Mouse (Mus musculus) lung, postnatal 0 days (tissue): ENCODE data around the gene Ly6g6d. TPM values are rescaled to one million over a fixed set of nuclear protein-coding genes. Genes with fewer than 3 reads are reported as not detected.
A peak's percentile ranks its signal among the peaks of the same experiment; 100 is the strongest.
"Not testable (repeated sequence)": the region's sequence is repeated elsewhere in the genome, so short reads cannot be mapped to it uniquely, and the experiment has no call there.

Experiments
- ATAC-seq: fragments of 200-750 bp; cut with Nextera tagmentation; 2 replicates; pipeline ENCODE4 v1.8.0; 2017; ENCODE audit warnings: moderate library complexity
- DNase-seq: peaks from one replicate; pipeline ENCODE4 v3.0.0-alpha.2; 2016; ENCODE audit warnings: low spot score
- H3K27ac ChIP-seq: fragments of 300-500 bp; sonication (generic); 2 replicates; pipeline ENCODE4 v1.5.1; 2014; ENCODE audit warnings: antibody characterized with exemption, mild to moderate bottlenecking, low read length, mixed read lengths
- H3K27me3 ChIP-seq: fragments of 300-500 bp; sonication (generic); replicated peaks from 2 replicates; pipeline ENCODE4 v1.6.1; 2014; ENCODE audit warnings: low read length, mixed read lengths; ENCODE audit not compliant: insufficient read depth
- H3K36me3 ChIP-seq: fragments of 300-500 bp; sonication (generic); 2 replicates; pipeline ENCODE4 v1.6.1; 2014; ENCODE audit warnings: low read length, mixed read lengths; ENCODE audit not compliant: insufficient read depth
- H3K4me1 ChIP-seq: fragments of 300-500 bp; sonication (generic); 2 replicates; pipeline ENCODE4 v1.6.1; 2014; ENCODE audit warnings: antibody characterized with exemption, low read depth, low read length, mixed read lengths; ENCODE audit not compliant: insufficient read depth
- H3K4me2 ChIP-seq: fragments of 300-500 bp; sonication (generic); replicated peaks from 2 replicates; pipeline ENCODE4 v1.6.1; 2014; ENCODE audit warnings: low read depth, mild to moderate bottlenecking, low read length, moderate library complexity, mixed read lengths
- H3K4me3 ChIP-seq: fragments of 300-500 bp; sonication (generic); 2 replicates; pipeline ENCODE4 v1.5.1; 2014; ENCODE audit warnings: low read depth, low read length
- H3K9ac ChIP-seq: fragments of 300-500 bp; sonication (generic); replicated peaks from 2 replicates; pipeline ENCODE4 v1.6.1; 2014; ENCODE audit warnings: low read depth, mild to moderate bottlenecking
- H3K9me3 ChIP-seq: fragments of 300-500 bp; sonication (generic); 2 replicates; pipeline ENCODE4 v1.6.1; 2016; ENCODE audit warnings: low read length, mixed read lengths
- CTCF ChIP-seq: IDR thresholded peaks from 2 replicates; pipeline ENCODE4 v1.5.1; 2016; ENCODE audit warnings: antibody characterized with exemption, mild to moderate bottlenecking
- EP300 ChIP-seq: IDR thresholded peaks from 2 replicates; pipeline ENCODE4 v1.6.1; 2016; ENCODE audit warnings: antibody characterized with exemption, mild to moderate bottlenecking, control low read depth
- WGBS: fragments of 180-500 bp; shearing (Covaris S2); extraction: QIAGEN DNeasy Blood & Tissue Kit; methylation state at CpG from one replicate; pipeline ENCODE4 v1.1.7; 2014; 5-methylcytosine and 5-hydroxymethylcytosine counted together
- polyA plus RNA-seq: library from polyadenylated mRNA; unstranded; fragments of >200 nt; fragmentation: Nextera tagmentation; extraction: Ambion mirVana; gene quantifications from 2 replicates; pipeline ENCODE4 v1.2.1, GENCODE M21; 2015

Gene Ly6g6d
- polyA plus RNA-seq: 14.4 and 14.7 TPM in 2 replicates

- Histone ChIP-seq H3K9me3 (no peaks in the 10 kb centered on the region), H3K36me3 (no peaks in the 10 kb centered on the region), H3K27ac (peak within 1 kb of the TSS; percentile 76), H3K4me2 (peak within 1 kb of the TSS; percentile 56), H3K9ac (peak within 1 kb of the TSS; percentile 36), H3K4me1 (no peaks in the 10 kb centered on the region), H3K27me3 (no peaks in the 10 kb centered on the region), H3K4me3 (peak within 1 kb of the TSS; percentile 38)
- peak; percentile 88 for DNase-seq
- WGBS: 3% methylated on average over 14 of the region's 14 CpGs
- peak; percentile 85 for TF ChIP-seq CTCF
- no peak for TF ChIP-seq EP300
- ATAC-seq: peak; percentile 95
Measured at GRCm38 (mm10) chr17:35077786-35078233, at the start of gene Ly6g6d. TSS of gene Ly6g6d (minus strand) at chr17:35078065.

GRCm38 (mm10) chr17:35127017-35127416, 49.2 kb upstream of the Ly6g6d start:
- Histone ChIP-seq H3K4me3 (peak overlapping the region; percentile 62), H3K9me3 (no peaks in the 10 kb centered on the region), H3K4me1 (peaks cover 15% of the 10 kb centered on the region), H3K27me3 (no peaks in the 10 kb centered on the region), H3K4me2 (peak overlapping the region; percentile 81), H3K36me3 (no peaks in the 10 kb centered on the region), H3K9ac (peak overlapping the region; percentile 68), H3K27ac (peak overlapping the region; percentile 92; the same call in 1 of the 2 replicates)
- ATAC-seq (no peak), DNase-seq (peak; percentile 24)
- TF ChIP-seq CTCF: no peak
- no peak for TF ChIP-seq EP300
- 52% methylated on average over 13 of the region's 13 CpGs for WGBS

- DNase-seq: peak; percentile 82
- WGBS: under 1% methylated on average over 36 of the region's 36 CpGs
Measured at GRCm38 (mm10) chr17:35126206-35126611, 48.3 kb upstream of the Ly6g6d start, which contains the start of gene D17H6S53E. TSS of gene D17H6S53E (plus strand) at chr17:35126373.

GRCm38 (mm10) chr17:35125578-35125977, 47.7 kb upstream of the Ly6g6d start:
- no peaks in the 10 kb centered on the region for H3K27me3 ChIP-seq
- peak; percentile 53 for DNase-seq
- no peaks in the 10 kb centered on the region for H3K36me3 ChIP-seq
- no peaks in the 10 kb centered on the region for H3K9me3 ChIP-seq
- peak overlapping the region; percentile 68 for H3K9ac ChIP-seq
- H3K27ac ChIP-seq: peak overlapping the region; percentile 92
- 15% methylated on average over 6 of the region's 6 CpGs for WGBS
- no peak for TF ChIP-seq EP300
- no peak for TF ChIP-seq CTCF
- no peak for ATAC-seq
- peaks cover 15% of the 10 kb centered on the region for H3K4me1 ChIP-seq
- H3K4me3 ChIP-seq: peak overlapping the region; percentile 62
- H3K4me2 ChIP-seq: peak overlapping the region; percentile 81

More at GRCm38 (mm10) chr17:35126206-35126611, 48.3 kb upstream of the Ly6g6d start, which contains the start of gene D17H6S53E:
- no peaks in the 10 kb centered on the region for H3K9me3 ChIP-seq
- no peaks in the 10 kb centered on the region for H3K36me3 ChIP-seq
- peak within 1 kb of the TSS; percentile 92 for H3K27ac ChIP-seq
- peak within 1 kb of the TSS; percentile 81 for H3K4me2 ChIP-seq
- ATAC-seq: peak; percentile 55
- H3K27me3 ChIP-seq: no peaks in the 10 kb centered on the region
- H3K4me3 ChIP-seq: peak within 1 kb of the TSS; percentile 62
- peaks cover 15% of the 10 kb centered on the region for H3K4me1 ChIP-seq
- H3K9ac ChIP-seq: peak within 1 kb of the TSS; percentile 68
- TF ChIP-seq EP300 (no peak), CTCF (peak; percentile 36; the same call in 1 of the 2 replicates)

- DNase-seq: peak; percentile 26
- Histone ChIP-seq H3K9me3 (no peaks in the 10 kb centered on the region), H3K27me3 (no peaks in the 10 kb centered on the region), H3K9ac (no peak overlapping the region), H3K27ac (0 out of 2 replicates have a peak overlapping the region, but pooled peaks have one; percentile 92), H3K4me2 (0 out of 2 replicates have a peak overlapping the region, but pooled peaks have one; percentile 81), H3K4me3 (no peak overlapping the region), H3K36me3 (no peaks in the 10 kb centered on the region), H3K4me1 (peaks cover 17% of the 10 kb centered on the region)
- no peak for ATAC-seq
- TF ChIP-seq CTCF (no peak), EP300 (no peak)
- WGBS: 100% methylated on average over 1 of the region's 1 CpGs
Measured at GRCm38 (mm10) chr17:35125081-35125480, 47.2 kb upstream of the Ly6g6d start.

GRCm38 (mm10) chr17:35124261-35124896, 46.5 kb upstream of the Ly6g6d start:
- not testable (repeated sequence) for H3K4me2 ChIP-seq
- WGBS: 91% methylated on average over 12 of the region's 12 CpGs

GRCm38 (mm10) chr17:35123287-35123686, 45.4 kb upstream of the Ly6g6d start:
- 93% methylated on average over 9 of the region's 9 CpGs for WGBS
- H3K9me3 ChIP-seq, H3K4me2 ChIP-seq, H3K9ac ChIP-seq, H3K27ac ChIP-seq, H3K36me3 ChIP-seq, ATAC-seq, H3K4me3 ChIP-seq, H3K27me3 ChIP-seq, DNase-seq: not testable (repeated sequence)
- H3K4me1 ChIP-seq: peaks cover 18% of the 10 kb centered on the region

More at GRCm38 (mm10) chr17:35124261-35124896, 46.5 kb upstream of the Ly6g6d start:
- not testable (repeated sequence) for H3K9ac ChIP-seq, H3K36me3 ChIP-seq, H3K27ac ChIP-seq, H3K4me3 ChIP-seq, DNase-seq, H3K9me3 ChIP-seq, ATAC-seq, H3K27me3 ChIP-seq
- H3K4me1 ChIP-seq: peaks cover 18% of the 10 kb centered on the region
